Mouse (Mus musculus) heart, postnatal 0 days (tissue): Measurements from ENCODE around the gene Atp1a3. TPM values are rescaled to one million over a fixed set of nuclear protein-coding genes. Genes with fewer than 3 reads are reported as not detected.

ENCODE experiments used
- ATAC-seq: fragments of 200-750 bp; cut with Nextera tagmentation; 2 replicates; pipeline ENCODE4 v1.8.0; 2017; ENCODE audit warnings: low read depth, moderate number of reproducible peaks, moderate library complexity; ENCODE audit not compliant: insufficient read depth
- DNase-seq: peaks from one replicate; pipeline ENCODE4 v3.0.0-alpha.2; 2016; ENCODE audit warnings: low spot score
- H3K27ac ChIP-seq: fragments of 300-500 bp; sonication (generic); 2 replicates; pipeline ENCODE4 v1.5.1; 2014; ENCODE audit warnings: low read depth, mild to moderate bottlenecking
- H3K27me3 ChIP-seq: fragments of 300-500 bp; sonication (generic); 2 replicates; pipeline ENCODE4 v1.6.1; 2014; ENCODE audit warnings: low read length, mixed read lengths; ENCODE audit not compliant: control insufficient read depth, insufficient read depth
- H3K36me3 ChIP-seq: fragments of 300-500 bp; sonication (generic); replicated peaks from 2 replicates; pipeline ENCODE4 v1.6.1; 2014; ENCODE audit warnings: low read length, mixed read lengths; ENCODE audit not compliant: control insufficient read depth, insufficient read depth
- H3K4me1 ChIP-seq: fragments of 300-500 bp; sonication (generic); 2 replicates; pipeline ENCODE4 v1.6.1; 2014; ENCODE audit warnings: antibody characterized with exemption; ENCODE audit not compliant: control insufficient read depth, insufficient read depth
- H3K4me2 ChIP-seq: fragments of 300-500 bp; sonication (generic); 2 replicates; pipeline ENCODE4 v1.6.1; 2014; ENCODE audit warnings: low read depth, mild to moderate bottlenecking, low read length, moderate library complexity
- H3K4me3 ChIP-seq: fragments of 300-500 bp; sonication (generic); 2 replicates; pipeline ENCODE4 v1.5.1; 2014; ENCODE audit warnings: low read depth, low read length
- H3K9ac ChIP-seq: fragments of 300-500 bp; sonication (generic); replicated peaks from 2 replicates; pipeline ENCODE4 v1.6.1; 2014; ENCODE audit warnings: low read depth, low read length, mixed read lengths
- H3K9me3 ChIP-seq: fragments of 300-500 bp; sonication (generic); replicated peaks from 2 replicates; pipeline ENCODE4 v1.6.1; 2016; ENCODE audit warnings: low read length; ENCODE audit not compliant: control insufficient read depth
- CTCF ChIP-seq: IDR thresholded peaks from 2 replicates; pipeline ENCODE4 v1.5.1; 2016; ENCODE audit warnings: antibody characterized with exemption, control low read depth, low read depth
- EP300 ChIP-seq: IDR thresholded peaks from 2 replicates; pipeline ENCODE4 v1.6.1; 2016; ENCODE audit warnings: antibody characterized with exemption, low read depth
- WGBS: fragments of 180-500 bp; shearing (Covaris S2); extraction: QIAGEN DNeasy Blood & Tissue Kit; methylation state at CpG from one replicate; pipeline ENCODE4 v1.1.7; 2014; 5-methylcytosine and 5-hydroxymethylcytosine counted together
- polyA plus RNA-seq: library from polyadenylated mRNA; unstranded; fragments of >200 nt; fragmentation: Nextera tagmentation; extraction: Ambion mirVana; gene quantifications from 2 replicates; pipeline ENCODE4 v1.2.1, GENCODE M21; 2015
- total RNA-seq: library from RNA; depleted of rRNA; stranded (reverse); fragments of >200 nt; gene quantifications from 2 replicates; pipeline ENCODE4 v1.2.3, GENCODE M21; 2014; ENCODE audit warnings: low replicate concordance

The Atp1a3 gene
- total and polyA plus RNA-seq, 2 experiments from 2014 or later: 0.04 to 0.12 TPM

GRCm38 (mm10) chr7:24954450-24954849 is 51.3 kb downstream of the Atp1a3 start:
- 2% methylated on average over 26 of the region's 30 CpGs for WGBS
- no peak for ATAC-seq
- Histone ChIP-seq H3K9ac (no peak overlapping the region), H3K27me3 (peaks cover 80% of the 10 kb centered on the region), H3K9me3 (0 out of 2 replicates have a peak, but pooled peaks cover 4% of the 10 kb centered on the region), H3K4me1 (no peaks in the 10 kb centered on the region), H3K36me3 (no peaks in the 10 kb centered on the region), H3K4me2 (peak overlapping the region; percentile 62), H3K4me3 (peak overlapping the region; percentile 46), H3K27ac (no peak overlapping the region)
- DNase-seq: no peak
- TF ChIP-seq CTCF (no peak), EP300 (no peak)

GRCm38 (mm10) chr7:24953966-24954365 is 51.8 kb downstream of the Atp1a3 start:
- 2% methylated on average over 24 of the region's 24 CpGs for WGBS
- ATAC-seq: no peak
- Histone ChIP-seq H3K4me3 (peak overlapping the region; percentile 46), H3K9me3 (0 out of 2 replicates have a peak, but pooled peaks cover 4% of the 10 kb centered on the region), H3K36me3 (no peaks in the 10 kb centered on the region), H3K4me2 (peak overlapping the region; percentile 62), H3K27ac (no peak overlapping the region), H3K9ac (no peak overlapping the region), H3K4me1 (no peaks in the 10 kb centered on the region), H3K27me3 (peaks cover 85% of the 10 kb centered on the region)
- DNase-seq: no peak
- no peak for TF ChIP-seq EP300
- no peak for TF ChIP-seq CTCF

GRCm38 (mm10) chr7:24949958-24950623 is 55.7 kb downstream of the Atp1a3 start:
- Histone ChIP-seq H3K27me3 (peaks cover 100% of the 10 kb centered on the region), H3K9me3 (no peaks in the 10 kb centered on the region), H3K4me1 (no peaks in the 10 kb centered on the region), H3K27ac (no peak overlapping the region), H3K4me3 (no peak overlapping the region), H3K9ac (no peak overlapping the region), H3K36me3 (no peaks in the 10 kb centered on the region), H3K4me2 (no peak overlapping the region)
- peak; percentile 45 for DNase-seq
- WGBS: under 1% methylated on average over 8 of the region's 8 CpGs
- peak; percentile 22; the same call in 1 of the 2 replicates for ATAC-seq
- peak; percentile 75 for TF ChIP-seq CTCF
- no peak for TF ChIP-seq EP300

- Histone ChIP-seq H3K9me3 (no peaks in the 10 kb centered on the region), H3K4me3 (no peak overlapping the region), H3K9ac (no peak overlapping the region), H3K27me3 (peaks cover 100% of the 10 kb centered on the region), H3K36me3 (no peaks in the 10 kb centered on the region), H3K4me2 (no peak overlapping the region), H3K4me1 (no peaks in the 10 kb centered on the region), H3K27ac (no peak overlapping the region)
- WGBS: 3% methylated on average over 29 of the region's 29 CpGs
- no peak for DNase-seq
- ATAC-seq: no peak
- TF ChIP-seq CTCF (no peak), EP300 (no peak)
These were observed 57.0 kb downstream of the Atp1a3 start for GRCm38 (mm10) chr7:24948774-24949173.

- Histone ChIP-seq H3K4me3 (no peak overlapping the region), H3K36me3 (no peaks in the 10 kb centered on the region), H3K9ac (no peak overlapping the region), H3K27ac (no peak overlapping the region), H3K4me2 (no peak overlapping the region), H3K27me3 (peaks cover 100% of the 10 kb centered on the region), H3K9me3 (no peaks in the 10 kb centered on the region), H3K4me1 (no peaks in the 10 kb centered on the region)
- WGBS: 3% methylated on average over 7 of the region's 7 CpGs
- TF ChIP-seq EP300 (no peak), CTCF (no peak)
- ATAC-seq (no peak), DNase-seq (no peak)
These were observed 58.3 kb downstream of the Atp1a3 start for GRCm38 (mm10) chr7:24947316-24948048.
